Mouse (Mus musculus) urinary bladder, adult 2 months (tissue): ENCODE measurements around the gene Olfr1202. TPM values are rescaled to one million over a fixed set of nuclear protein-coding genes. Genes with fewer than 3 reads are reported as not detected.

ENCODE experiments used
- DNase-seq: peaks from one replicate; pipeline ENCODE4 v3.0.0; 2022; ENCODE audit warnings: low spot score
- polyA plus RNA-seq: library from polyadenylated mRNA; depleted of rRNA; stranded (reverse); fragments of >200 nt; gene quantifications from 2 replicates; pipeline ENCODE4 v1.2.3, GENCODE M21; 2012; rRNA removed

The Olfr1202 gene
- not detected in 2 replicates for polyA plus RNA-seq

DNA sequence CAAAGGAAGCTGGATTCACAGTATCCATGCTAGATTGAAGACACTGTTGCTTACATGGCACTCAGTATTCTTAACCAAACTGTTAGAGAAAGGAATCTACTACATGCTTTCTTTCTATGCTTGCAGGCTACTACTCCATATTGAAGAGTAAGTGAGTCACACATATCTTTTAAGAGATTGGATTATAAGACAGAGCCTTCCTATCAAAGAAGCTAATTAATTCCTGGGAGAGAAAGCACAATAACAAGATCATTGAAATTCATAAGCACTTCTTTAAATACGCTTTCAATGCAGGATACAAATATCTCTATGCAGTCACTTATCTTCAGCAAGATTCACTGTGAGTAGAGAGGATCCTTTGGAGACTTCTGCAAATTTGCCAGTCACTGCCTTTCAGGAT, at the start of gene Olfr1202:
TSS of gene Olfr1202 (plus strand) at position 301 of the 400 bp plus-strand sequence.
- no peak for DNase-seq

DNA sequence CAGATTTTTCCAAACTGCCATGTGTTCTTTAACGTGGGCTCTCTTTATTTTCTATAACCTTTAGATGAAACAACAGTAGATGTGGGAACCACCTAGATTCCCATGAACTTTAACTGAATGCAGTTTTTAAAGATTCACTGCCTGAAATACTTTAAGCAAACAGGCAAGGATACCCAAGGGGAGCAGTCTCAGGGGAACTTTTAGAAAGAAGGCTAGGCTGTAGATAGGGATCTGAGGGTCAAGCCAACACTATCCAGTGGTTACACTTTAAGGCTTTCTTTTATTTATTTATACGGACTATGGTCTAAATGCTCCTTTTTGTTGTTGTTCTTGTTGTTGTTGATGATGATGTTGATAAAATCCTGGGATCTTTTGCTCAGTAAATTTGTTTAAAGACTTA, 43.9 kb upstream of the Olfr1202 start, which contains the start of gene Olfr1200:
TSS of gene Olfr1200 (minus strand) at position 101 of the 400 bp plus-strand sequence.
- DNase-seq: no peak

DNA sequence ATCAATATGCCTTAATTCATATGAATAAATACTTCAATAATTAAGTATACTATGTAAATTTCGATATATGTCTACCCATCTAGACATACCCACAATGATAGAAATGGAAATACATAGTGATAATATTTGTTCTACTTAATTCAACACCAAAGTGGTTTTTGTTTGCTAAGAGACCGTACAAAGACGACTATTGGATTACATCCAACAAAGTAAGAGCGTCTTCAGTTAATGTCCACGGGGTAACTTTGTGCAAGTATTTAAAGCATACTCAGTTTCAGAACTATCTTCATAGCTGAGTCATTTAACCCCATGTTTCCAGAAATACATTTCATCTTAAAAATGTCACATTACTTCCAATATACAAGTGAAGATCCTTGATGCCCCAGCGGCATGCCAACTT, 21.6 kb upstream of the Olfr1202 start, which contains the start of gene Olfr1201:
TSS of gene Olfr1201 (plus strand) at position 301 of the 400 bp plus-strand sequence.
- no peak for DNase-seq

DNA sequence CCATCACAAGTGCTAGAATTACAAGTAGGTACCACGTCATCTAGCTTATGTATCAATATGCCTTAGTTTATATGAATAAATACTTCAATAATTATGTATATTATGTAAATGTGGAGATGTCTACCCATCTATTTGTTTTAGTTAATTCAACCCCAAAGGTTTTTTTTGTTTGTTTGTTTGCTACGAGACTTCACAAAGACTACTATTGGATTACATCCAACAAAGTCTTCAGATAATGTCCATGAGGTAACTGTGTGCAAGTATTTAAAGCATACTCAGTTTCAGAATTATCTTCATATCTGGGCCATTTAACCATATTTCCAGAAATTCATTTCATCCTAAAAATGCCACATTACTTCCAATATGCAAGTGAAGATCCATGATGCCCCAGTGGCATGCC, 15.1 kb downstream of the Olfr1202 start, which contains the start of gene Olfr1205:
TSS of gene Olfr1205 (plus strand) at position 301 of the 400 bp plus-strand sequence.
- no peak for DNase-seq

DNA sequence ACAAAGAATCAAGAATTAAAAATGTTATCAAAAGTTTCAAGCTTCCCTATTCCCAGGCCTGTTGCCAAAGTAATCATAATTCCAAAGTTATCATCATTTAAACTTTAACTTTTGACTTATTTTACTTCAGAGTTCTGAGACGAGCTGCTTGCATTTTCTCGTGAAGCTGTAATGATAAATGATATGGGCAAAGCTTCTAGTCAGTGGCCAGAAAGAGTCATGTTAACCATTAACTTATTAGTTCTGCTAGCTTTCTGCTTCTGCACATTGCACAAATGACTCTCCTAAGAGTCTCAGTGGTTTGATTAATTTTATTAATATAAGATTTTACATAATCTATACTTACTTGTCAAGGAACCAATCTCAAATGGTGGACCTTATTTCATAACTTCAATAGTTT, 24.2 kb downstream of the Olfr1202 start:
- no peak for DNase-seq

DNA sequence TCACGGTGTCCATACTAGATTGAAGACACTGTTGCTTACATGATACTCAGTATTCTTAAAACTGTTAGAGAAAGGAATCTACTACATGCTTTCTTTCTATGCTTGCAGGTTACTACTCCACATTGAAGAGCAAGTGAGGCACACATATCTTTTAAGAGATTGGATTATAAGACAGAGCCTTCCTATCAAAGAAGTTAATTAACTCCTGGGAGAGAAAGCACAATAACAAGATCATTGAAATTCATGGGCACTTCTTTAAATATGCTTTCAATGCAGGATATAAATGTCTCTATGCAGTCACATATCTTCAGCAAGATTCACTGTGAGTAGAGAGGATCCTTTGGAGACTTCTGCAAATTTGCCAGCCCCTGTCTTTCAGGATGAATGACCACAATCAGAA, 34.7 kb downstream of the Olfr1202 start, which contains the start of gene Olfr1204:
TSS of gene Olfr1204 (plus strand) at position 301 of the 400 bp plus-strand sequence.
- no peak for DNase-seq

DNA sequence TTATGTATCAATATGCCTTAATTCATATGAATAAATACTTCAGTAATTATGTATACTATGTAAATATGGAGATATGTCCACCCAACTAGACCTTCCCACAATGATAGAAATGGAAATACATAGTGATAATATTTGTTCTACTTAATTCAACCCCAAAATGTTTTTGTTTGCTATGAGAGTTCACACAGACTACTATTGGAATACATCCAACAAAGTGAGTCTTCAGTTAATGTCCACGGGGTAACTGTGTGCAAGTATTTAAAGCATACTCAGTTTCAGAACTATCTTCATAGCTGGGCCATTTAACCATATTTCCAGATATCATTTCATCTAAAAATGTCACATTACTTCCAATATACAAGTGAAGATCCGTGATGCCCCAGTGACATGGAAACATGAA, 48.6 kb downstream of the Olfr1202 start, which contains the start of gene Olfr1206:
TSS of gene Olfr1206 (plus strand) at position 301 of the 400 bp plus-strand sequence.
- no peak for DNase-seq

Other genes starting within 250 kb of the Olfr1202 start
- not detected in 2 replicates for gene Olfr1189, start 228.0 kb upstream of the Olfr1202 start, polyA plus RNA-seq
- gene Olfr1191-ps1, start 174.0 kb upstream of the Olfr1202 start, polyA plus RNA-seq: not detected in 2 replicates
- not detected in 2 replicates for gene Olfr1192-ps1, start 166.0 kb upstream of the Olfr1202 start, polyA plus RNA-seq
- not detected in 2 replicates for gene Olfr1193, start 138.9 kb upstream of the Olfr1202 start, polyA plus RNA-seq
- not detected in 2 replicates for gene Olfr1195, start 125.3 kb upstream of the Olfr1202 start, polyA plus RNA-seq
- not detected in 2 replicates for gene Olfr1196, start 109.9 kb upstream of the Olfr1202 start, polyA plus RNA-seq
- not detected in 2 replicates for gene Olfr1197, start 82.1 kb upstream of the Olfr1202 start, polyA plus RNA-seq
- gene Olfr1198, start 63.1 kb upstream of the Olfr1202 start, polyA plus RNA-seq: not detected in 2 replicates
- not detected in 2 replicates for gene Olfr1199, start 54.0 kb upstream of the Olfr1202 start, polyA plus RNA-seq
- not detected in 2 replicates for gene Olfr1200, start 44.0 kb upstream of the Olfr1202 start, polyA plus RNA-seq
- gene Olfr1201, start 21.5 kb upstream of the Olfr1202 start, polyA plus RNA-seq: not detected in 2 replicates
- not detected in 2 replicates for gene Olfr1205, start 15.2 kb downstream of the Olfr1202 start, polyA plus RNA-seq
- gene Olfr1204, start 34.8 kb downstream of the Olfr1202 start, polyA plus RNA-seq: not detected in 2 replicates
- gene Olfr1206, start 48.7 kb downstream of the Olfr1202 start, polyA plus RNA-seq: not detected in 2 replicates
- not detected in 2 replicates for gene Olfr1208, start 87.8 kb downstream of the Olfr1202 start, polyA plus RNA-seq
- gene Olfr1209, start 100.7 kb downstream of the Olfr1202 start, polyA plus RNA-seq: not detected in 2 replicates
- gene Olfr1211, start 123.6 kb downstream of the Olfr1202 start, polyA plus RNA-seq: not detected in 2 replicates
- not detected in 2 replicates for gene Olfr1212, start 139.5 kb downstream of the Olfr1202 start, polyA plus RNA-seq
- not detected in 2 replicates for gene Gm13762, start 165.8 kb downstream of the Olfr1202 start, polyA plus RNA-seq
- not detected in 2 replicates for gene Olfr1214, start 178.2 kb downstream of the Olfr1202 start, polyA plus RNA-seq
- gene Olfr1215, start 192.5 kb downstream of the Olfr1202 start, polyA plus RNA-seq: not detected in 2 replicates
- not detected in 2 replicates for gene Olfr1216, start 203.8 kb downstream of the Olfr1202 start, polyA plus RNA-seq
- gene Olfr1217, start 217.6 kb downstream of the Olfr1202 start, polyA plus RNA-seq: not detected in 2 replicates
- not detected in 2 replicates for gene Olfr1218, start 246.7 kb downstream of the Olfr1202 start, polyA plus RNA-seq